Mouse (Mus musculus): ENCODE measurements around the gene Serpina3g.

Gene Serpina3g

GRCm38 (mm10) chr12:104279056-104279435, 43.0 kb downstream of the Serpina3g start:
- DNase-seq (ENCODE audit: low spot score in 2 of 2): no peak

- DNase-seq (ENCODE audit: low spot score in 2 of 2): no peak
Measured at GRCm38 (mm10) chr12:104283380-104283779, 47.3 kb downstream of the Serpina3g start.

DNA sequence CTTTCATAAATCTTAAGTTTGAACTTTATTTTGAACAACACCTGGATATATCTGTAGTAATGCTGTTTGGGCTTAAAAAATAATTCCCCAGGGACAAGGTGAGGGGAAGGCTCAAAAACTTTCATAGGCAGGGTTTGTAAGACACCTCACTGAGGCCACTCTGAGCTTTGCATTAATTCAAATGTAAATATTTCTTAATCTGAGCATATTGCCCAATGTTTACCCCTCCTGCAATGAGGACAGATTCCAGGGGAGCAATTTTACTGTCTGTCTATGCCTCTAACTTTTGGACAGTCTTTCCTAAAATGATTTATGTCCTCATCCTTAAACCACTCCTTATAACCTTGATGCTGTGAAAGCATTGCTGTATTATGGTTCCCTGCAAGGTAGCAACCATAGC, 52.3 kb downstream of the Serpina3g start:
- no peak for DNase-seq (ENCODE audit: low spot score in 2 of 2)

DNA sequence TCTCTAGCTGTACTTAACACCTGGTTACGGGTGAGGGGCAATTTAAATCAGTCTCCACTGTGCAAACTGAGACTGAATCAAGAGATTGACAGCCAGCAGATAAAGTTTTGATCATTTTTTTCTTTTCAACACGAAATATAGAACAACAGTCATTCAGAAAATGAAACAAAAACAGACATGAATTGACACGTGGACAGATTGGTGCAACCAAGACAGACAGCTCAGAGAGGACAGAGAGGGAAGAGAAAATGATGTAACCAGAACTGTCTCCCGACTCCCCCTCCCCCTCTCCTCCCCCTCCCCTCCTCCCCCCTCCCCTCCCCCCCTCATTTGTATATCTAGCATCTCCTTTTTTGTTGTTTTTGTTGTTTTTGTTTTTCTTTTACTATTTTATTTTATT, 53.8 kb downstream of the Serpina3g start:
- DNase-seq (ENCODE audit: low spot score in 2 of 2): no peak

Data from frontal cortex, postnatal 14 days (tissue).